Mouse (Mus musculus): ENCODE measurements around the gene Pogz.
A peak's percentile ranks its signal among the peaks of the same experiment; 100 is the strongest.

Pogz gene

GRCm38 (mm10) chr3:94837183-94837890 is at the start of gene Pogz:
Gene Pogz, plus strand, starts transcription at chr3:94837567.
- peak; percentile 99 for DNase-seq

GRCm38 (mm10) chr3:94789071-94789470 is 48.3 kb upstream of the Pogz start:
- DNase-seq: no peak

DNA sequence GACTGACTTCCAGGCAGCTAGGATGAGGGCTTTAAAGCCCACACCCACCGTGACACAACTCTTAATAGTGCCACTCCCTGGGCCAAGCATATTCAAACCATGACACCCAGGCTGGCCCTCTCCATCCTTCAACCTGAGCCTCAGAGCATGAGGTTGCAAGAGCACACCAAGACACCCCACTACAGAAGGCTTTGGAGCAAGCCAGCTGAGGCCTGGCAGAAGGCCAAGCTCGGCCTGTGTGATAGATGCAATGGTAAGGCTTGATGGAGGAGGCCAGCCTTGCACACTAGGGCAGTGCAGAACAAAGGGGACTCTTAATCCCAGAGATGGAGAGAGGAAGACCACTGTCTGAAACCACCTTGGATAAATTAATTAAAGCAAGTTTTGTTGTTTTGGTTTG is 47.9 kb upstream of the Pogz start:
- peak; percentile 18 for DNase-seq

DNA sequence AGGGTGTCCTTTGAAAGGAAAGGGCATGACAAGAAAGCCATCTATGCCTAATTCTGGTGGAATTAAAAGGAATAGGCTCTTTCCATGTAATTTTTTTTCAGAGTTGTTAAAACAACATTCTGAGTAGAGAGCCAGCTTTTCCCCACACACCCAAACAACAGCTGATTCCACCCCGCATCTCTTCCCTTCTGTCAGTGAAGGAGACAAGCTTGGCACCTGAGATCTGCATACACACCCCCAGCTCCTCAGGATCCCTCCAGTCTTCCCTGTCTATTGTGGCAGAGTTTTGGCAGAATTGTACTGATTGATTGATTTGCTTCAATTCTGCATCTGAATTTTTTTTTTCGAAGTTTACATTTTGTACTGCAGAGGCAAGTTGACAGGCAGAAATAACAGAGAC is 45.1 kb upstream of the Pogz start:
- no peak for DNase-seq

DNA sequence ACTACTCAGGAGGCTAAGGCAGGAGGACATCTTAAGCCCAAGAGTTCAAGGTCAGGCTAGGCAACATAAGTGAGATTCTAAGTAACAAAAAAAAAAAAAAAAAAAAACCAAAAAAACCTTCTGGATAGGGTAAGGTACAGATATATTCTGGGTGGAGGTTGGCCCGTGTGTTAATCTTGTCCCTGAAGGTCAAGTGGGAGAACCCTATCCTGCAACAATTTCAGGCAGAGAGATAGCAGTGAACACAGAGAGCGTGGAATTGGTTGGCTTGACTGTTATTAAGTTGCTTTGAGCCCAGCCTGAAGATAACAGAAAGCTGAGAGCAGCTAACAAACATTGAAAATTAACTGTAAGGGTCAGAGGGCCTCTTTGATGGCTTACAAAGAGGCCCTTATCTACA is 43.7 kb upstream of the Pogz start:
- no peak for DNase-seq

GRCm38 (mm10) chr3:94794359-94794758 is 43.0 kb upstream of the Pogz start:
- no peak for DNase-seq

- DNase-seq: no peak
These were observed 41.7 kb upstream of the Pogz start for GRCm38 (mm10) chr3:94795596-94796140.

GRCm38 (mm10) chr3:94796181-94796580 is 41.2 kb upstream of the Pogz start:
- DNase-seq: no peak

DNA sequence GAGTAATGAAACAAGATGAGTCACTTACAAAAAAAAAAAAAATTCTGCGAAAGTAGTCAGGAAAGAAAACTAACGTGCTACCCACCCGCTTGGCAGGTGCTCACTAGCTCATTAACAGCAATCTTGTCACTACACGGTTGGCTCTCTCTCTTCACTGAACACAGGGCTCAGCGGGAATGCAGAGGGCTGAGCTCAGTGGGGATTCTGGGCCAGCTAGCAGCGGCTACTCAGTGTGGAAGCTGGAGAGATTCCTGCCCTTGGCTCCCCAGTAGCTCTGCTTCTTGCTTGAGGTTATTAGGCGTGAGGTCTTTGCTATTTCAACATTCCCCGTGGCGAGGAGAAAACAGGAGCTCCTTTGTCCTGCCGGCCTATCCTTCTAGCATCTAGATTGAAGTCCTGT is 33.2 kb upstream of the Pogz start:
- no peak for DNase-seq

DNA sequence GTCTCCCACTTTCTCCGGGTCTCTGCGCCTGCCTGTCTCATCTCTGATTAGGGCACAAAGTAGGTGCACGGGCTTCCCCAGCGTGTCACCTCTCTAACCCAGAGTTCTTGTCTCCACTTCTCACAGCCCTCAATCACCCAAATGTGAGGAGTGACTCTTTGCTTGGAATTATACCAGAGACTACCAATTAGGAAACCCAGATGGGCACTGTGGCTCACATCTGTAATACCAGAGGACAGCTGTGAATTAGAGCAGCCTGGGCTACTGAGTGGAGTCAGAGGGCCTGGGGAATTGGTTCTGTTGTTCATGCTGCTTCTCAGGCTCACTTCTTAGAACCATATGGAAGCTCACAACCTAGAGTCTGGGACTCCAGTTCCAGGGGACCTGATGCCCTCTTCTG is 32.4 kb upstream of the Pogz start:
- DNase-seq: no peak

GRCm38 (mm10) chr3:94808296-94808695 is 29.1 kb upstream of the Pogz start:
- no peak for DNase-seq

GRCm38 (mm10) chr3:94811628-94812027 is 25.7 kb upstream of the Pogz start:
- DNase-seq: no peak

DNA sequence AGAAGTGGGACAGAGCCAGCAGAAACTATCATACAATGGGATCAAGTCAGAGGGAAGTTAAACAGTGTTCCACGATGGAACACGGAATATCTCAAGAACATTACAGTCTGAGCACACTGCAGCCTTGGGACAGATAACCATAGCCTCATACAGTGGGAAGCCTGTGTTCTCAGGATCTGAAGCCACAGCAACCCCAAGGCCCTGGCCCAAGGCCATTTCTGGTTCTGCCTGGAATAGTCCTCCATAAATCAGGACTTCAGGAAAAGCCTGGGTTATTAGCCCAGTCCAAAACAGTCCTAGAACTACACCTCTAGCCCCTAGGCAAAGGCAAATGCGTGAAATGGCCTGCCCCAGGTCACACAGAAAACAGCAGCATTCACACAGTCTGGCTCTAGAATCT is 23.7 kb upstream of the Pogz start:
- no peak for DNase-seq

GRCm38 (mm10) chr3:94814063-94814462 is 23.3 kb upstream of the Pogz start:
- DNase-seq: no peak

DNA sequence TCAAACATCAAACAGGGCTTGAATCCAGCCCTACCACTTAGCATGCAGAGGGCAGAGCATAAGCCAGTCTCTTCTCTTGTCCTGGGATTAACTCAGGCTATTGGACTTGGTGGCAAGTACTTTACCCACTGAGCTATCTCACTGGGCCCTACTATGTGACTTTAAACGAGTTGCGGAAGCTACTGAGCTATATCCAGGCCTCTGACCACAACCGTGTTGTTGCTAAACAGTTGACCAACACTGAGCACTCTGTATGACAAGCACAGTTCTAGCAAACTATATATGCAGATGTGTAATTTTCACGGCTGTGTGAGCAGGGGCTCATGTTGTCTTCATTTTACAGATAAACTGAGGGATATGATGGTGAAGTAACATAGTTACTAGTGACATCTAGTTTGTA is 22.7 kb upstream of the Pogz start:
- no peak for DNase-seq

DNA sequence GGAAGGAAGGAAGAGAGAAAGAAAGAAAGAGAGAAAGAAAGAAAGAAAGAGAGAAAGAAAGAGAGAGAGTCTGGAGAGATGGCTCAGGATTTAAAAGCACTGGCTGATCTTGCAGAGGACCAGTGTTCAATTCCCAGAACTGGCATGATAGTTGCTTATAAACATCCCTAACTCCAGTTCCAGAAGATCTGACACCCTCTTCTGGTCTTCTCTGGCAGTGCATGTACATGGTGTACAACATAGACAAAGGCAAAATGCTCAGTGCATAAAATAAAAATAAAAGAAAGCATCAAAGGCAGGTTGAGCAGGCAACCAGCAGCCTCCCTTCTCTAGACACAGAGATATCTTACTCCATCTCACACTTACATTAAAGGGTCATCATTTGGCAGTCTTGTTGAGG is 21.8 kb upstream of the Pogz start:
- DNase-seq: no peak

GRCm38 (mm10) chr3:94817731-94818130 is 19.6 kb upstream of the Pogz start:
- no peak for DNase-seq

GRCm38 (mm10) chr3:94819452-94820425 is 17.6 kb upstream of the Pogz start:
- DNase-seq: no peak

DNA sequence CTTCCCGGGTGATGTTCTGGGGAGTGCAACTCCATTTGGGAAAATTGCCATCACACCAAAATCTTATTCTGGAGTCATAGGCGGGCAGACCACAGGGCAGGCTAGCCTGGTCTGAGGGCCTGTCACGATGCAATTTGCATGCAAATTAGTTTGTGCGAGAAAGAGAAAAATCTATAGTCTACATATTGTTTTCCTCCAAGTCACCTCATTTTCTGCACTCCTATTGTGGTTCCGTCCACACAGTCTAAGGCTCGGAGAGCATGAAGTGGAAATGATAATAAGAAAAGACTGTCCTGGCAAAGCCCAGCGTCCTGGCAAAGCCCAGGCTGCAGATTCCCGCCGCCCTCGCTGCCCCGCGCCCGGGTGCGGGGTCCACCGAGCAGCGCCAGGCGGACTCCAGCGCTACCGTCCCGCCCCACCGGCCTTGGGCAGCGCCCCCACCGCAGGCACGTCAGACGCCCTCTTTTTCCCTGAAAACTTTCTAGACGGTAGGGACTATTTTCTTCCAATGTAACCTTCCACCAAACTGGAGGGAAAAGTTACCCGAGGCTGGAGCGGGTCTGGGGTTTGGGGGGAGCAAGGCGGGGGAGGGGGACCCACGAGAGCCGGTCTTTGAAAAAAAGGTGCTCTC is 16.2 kb upstream of the Pogz start:
- DNase-seq: peak; percentile 62

DNA sequence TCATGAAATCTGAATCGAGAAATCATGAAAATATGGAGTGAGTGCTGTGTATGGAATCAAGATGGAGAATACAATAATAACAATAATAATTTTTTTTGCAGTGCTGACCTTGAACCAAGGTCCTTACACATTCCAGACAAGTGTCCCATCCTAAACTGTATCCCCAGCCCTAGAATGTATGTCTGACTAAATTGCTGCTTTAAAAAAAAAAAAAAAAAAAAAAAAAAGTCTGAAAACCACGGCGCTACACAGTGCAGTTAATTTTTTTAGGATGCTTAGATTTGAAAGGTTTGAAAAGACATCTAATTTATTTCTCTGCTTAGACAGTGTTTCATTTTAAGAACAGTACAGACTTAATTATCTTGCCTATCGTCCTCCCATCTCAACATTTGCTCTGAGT is 15.3 kb upstream of the Pogz start:
- no peak for DNase-seq

DNA sequence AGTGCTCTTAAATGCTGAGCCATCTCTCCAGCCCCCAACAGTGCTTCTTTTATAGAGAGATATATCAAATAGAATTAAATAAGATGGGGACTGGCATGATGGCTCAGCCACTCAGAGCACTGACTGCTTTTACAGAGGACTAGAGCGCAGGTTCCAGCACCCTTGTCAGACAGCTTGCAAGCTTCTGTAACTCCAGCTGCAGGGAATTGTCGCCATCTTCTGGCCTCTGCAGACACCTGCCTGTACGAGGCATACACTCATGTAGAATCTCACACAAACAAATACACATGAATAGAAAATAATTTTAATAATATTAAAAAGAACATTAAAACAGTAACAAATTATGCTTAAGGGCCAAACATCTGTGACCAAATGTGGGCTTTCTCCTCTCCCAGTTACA is 13.3 kb upstream of the Pogz start:
- no peak for DNase-seq

GRCm38 (mm10) chr3:94832100-94832499 is 5.3 kb upstream of the Pogz start:
- no peak for DNase-seq

- DNase-seq: no peak
These were observed 4.7 kb upstream of the Pogz start for GRCm38 (mm10) chr3:94832701-94833100.

Data from cerebellum, adult 9-10 months (tissue).